Mouse (Mus musculus) layer of hippocampus, adult 2 months (tissue): ENCODE measurements around the gene Mov10. TPM values are rescaled to one million over a fixed set of nuclear protein-coding genes. Genes with fewer than 3 reads are reported as not detected.
A peak's percentile ranks its signal among the peaks of the same experiment; 100 is the strongest.

Source experiments
- DNase-seq, 2 experiments: peaks; one replicate each; pipeline ENCODE4 v3.0.0; 2022; ENCODE audit warnings: low spot score in 2 of 2
- H3K27ac ChIP-seq: fragments of 200-600 bp; 2 replicates; pipeline ENCODE4 v1.8.1; 2022
- H3K4me3 ChIP-seq: fragments of 200-600 bp; 2 replicates; pipeline ENCODE4 v1.8.1; 2022; ENCODE audit warnings: mild to moderate bottlenecking
- CTCF ChIP-seq: fragments of 200-600 bp; conservative IDR thresholded peaks from 2 replicates; pipeline ENCODE4 v1.8.1; 2022; ENCODE audit warnings: antibody characterized with exemption, mild to moderate bottlenecking, moderate library complexity
- total RNA-seq, 2 experiments: library from RNA; stranded (reverse); gene quantifications; 2 replicates each; pipeline ENCODE4 v1.2.3; 2021

Mov10 gene
- total RNA-seq, 2 experiments from 2014 or later = 10.2 to 11.0 TPM

DNA sequence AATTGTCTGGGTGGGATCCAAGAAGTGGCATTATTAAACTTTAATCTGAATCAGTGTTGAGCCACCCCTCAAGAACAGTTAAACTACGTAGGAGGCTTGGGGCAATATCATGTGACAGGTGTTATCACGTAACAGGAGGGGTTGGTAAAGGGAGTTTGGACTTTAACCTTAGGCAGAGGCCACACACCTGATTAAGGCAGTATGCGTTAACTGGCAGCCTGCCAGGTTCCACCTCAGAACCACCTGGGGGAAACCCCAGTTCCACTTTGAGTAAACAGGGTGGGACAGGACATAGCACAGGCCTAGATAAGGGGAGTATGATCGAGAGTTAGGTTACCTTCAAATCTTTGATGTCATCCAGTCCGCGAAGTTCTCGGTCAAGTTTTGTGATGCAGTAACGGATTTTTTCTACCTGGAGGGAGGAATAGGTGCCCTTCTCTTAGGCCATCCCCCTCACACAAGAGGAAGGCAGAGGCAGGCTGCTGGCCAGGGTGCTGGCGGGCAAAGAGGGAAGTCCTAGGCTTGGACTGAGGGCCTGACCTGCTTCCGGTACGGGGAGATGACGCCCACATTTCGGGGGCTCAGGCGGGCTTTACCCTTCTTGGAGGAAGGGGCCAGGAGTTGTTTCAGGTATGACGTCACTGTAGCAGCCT, 21.8 kb downstream of the Mov10 start:
- no peak overlapping the region for H3K4me3 ChIP-seq
- H3K27ac ChIP-seq = no peak overlapping the region; the same call in 1 of the 2 replicates
- TF ChIP-seq CTCF = no peak
- no peak for DNase-seq

DNA sequence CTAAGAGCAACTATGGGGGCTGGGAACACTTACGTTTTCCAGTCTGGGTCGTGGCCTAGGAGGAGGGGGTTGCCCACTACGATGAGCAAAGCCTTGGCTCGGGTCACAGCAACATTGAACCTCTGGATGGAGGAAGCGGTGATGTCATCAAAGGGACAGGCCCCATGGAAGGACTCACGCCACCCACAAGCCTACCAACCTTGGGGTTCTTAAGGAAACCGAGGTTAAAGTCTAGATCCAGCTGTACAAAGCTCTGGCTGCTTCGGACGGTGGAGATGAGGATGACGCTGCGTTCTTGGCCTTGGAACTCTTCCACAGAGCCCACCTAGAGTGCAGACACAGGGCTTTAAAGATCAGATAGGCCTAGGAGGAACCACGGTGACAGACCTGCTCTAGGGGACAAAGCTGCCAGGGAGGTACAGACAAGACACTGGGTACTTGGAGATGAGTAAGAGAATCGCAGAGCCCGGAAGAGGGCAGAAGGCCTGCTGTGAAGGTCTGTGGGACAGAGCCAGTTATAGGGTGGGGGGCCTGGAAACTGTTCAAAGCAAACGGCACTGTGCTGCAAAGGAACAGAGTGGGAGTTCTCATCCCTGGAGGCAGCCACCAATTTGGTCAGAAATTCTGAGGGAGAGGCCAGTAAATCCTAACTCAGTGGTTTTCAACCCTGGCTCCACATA, 22.6 kb downstream of the Mov10 start:
- H3K27ac ChIP-seq = no peak overlapping the region; the same call in 1 of the 2 replicates
- DNase-seq = no peak
- no peak overlapping the region for H3K4me3 ChIP-seq
- no peak for TF ChIP-seq CTCF

DNA sequence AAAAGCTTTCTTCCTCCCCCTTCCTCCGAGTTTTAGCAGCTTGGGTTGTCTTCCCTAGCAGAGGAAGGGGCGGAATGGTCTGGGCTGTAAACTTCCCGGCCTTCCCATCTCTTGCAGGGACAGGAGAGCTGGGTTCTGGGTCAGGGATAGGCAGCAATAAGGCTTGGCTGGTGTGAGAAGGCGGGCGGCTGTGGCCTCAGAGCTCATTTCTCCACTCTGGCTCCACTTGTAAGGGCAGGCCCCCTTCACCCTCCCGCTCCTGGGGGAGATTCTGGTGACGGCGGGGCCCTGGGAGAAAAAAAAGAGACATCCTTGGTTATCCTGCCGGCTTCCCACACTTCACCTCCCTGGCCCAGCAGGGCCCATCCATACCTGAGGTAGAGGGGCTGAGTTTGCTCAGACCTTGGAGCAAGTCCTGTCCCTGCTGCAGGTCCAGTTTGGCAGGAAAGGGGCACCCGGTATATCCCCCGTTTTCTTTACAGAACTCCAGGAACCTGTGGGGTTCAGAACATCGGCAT, 23.4 kb downstream of the Mov10 start:
- TF ChIP-seq CTCF = no peak
- DNase-seq = peak in 1 of 2 experiments; percentile 7
- H3K4me3 ChIP-seq = no peak overlapping the region
- no peak overlapping the region for H3K27ac ChIP-seq

DNA sequence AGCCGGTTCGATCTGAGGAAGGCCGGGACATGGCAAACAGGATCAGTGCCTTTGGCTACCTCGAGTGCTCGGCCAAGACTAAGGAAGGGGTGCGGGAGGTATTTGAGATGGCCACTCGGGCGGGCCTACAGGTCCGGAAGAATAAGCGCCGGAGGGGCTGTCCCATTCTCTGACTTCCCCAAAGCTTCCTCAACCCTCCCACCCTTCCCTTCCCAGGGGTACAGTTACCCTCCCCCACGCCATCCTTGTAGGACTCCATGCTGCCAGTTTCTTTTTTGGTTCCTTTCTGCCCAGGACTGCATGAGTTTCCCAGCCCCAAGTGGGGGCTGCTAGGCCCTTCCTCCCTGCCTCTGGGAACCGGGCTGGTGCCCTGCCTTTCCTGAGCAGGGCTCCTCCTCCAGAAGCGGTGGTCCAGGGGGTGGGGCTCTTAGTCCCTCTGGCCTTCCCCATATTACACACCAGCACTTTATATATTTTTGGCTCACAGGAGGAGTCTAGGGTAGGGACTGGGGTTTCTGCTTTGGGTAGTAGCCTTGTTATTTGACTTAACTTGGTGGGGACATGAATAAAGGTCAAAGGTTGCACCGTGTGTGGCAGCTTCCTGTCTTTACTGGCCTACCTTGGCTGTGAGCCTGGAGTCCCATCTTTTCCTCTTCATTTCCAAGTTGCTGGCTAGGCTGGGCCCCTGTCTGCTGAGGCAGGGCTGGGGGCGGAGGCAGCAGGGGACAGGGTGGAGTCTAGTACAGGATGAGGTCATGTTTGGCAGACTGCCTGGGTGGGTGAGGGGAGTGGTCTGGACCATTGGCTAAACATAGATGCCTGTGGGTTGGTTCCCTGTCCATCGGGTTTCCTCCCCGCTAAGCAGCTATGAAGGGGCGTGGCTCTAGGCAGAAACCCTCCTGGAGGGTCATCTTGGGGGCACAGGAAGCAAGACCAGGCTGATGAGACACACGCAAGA, 24.2 kb downstream of the Mov10 start:
- TF ChIP-seq CTCF = no peak
- peak; percentile 58 to 68 for DNase-seq
- Histone ChIP-seq H3K27ac (no peak overlapping the region; the same call in 1 of the 2 replicates), H3K4me3 (no peak overlapping the region)

DNA sequence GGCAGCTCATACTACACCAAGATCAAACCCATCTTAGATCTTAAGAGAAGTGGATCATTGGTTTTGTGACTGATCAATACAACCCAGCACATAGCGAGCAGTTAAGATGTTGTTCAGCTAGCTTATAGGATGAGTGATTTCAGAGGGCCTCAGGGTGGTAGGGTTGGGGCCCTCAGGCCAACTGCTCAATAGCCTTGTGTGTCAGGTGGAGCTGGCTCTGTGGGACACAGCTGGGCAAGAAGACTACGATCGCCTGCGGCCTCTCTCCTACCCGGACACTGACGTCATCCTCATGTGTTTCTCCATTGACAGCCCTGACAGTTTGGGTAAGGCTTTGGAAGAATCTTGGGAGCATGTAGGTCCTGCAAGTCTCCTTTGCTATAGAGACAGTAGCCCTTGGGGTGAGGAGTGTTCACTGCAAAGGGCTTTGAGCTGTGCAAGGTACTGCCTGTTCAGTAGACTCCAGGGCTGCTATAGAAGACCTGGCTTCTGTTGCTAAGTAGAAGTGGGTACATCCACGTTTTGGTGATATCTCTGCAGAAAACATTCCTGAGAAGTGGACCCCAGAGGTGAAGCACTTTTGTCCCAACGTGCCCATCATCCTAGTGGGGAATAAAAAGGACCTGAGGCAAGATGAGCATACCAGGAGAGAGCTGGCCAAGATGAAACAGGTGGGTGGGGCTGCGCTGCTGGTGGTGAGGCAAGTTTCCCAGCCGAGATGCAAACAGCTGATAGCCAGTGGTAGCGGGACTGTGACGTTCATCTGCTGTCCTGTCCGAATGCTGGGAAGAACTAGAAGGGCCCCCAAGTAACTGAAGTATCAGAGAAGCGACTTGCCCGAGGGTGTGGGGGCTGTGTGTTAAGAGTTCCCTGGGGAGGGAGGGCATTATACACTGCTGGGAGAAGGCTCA, 25.7 kb downstream of the Mov10 start:
- no peak for TF ChIP-seq CTCF
- no peak for DNase-seq
- Histone ChIP-seq H3K4me3 (no peak overlapping the region), H3K27ac (no peak overlapping the region)

DNA sequence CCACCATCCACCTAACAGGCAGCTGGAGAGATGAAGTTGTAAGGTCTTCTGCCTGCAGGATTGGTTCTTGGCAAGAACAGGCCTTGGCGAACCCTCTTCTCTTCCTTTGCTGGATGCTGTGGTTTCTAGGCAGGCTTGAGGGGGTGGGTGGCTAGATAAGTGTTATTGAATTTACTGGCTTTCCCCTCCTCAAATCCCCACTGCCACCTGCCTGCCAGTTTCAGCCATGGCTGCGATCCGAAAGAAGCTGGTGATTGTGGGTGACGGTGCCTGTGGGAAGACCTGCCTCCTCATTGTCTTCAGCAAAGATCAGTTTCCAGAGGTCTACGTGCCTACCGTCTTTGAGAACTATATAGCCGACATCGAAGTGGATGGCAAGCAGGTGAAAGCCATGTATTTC, 26.7 kb downstream of the Mov10 start:
- TF ChIP-seq CTCF = 0 out of 2 replicates have a peak, but pooled peaks have one; percentile 14
- peak overlapping the region; percentile 46; the same call in 1 of the 2 replicates for H3K27ac ChIP-seq
- DNase-seq = no peak
- H3K4me3 ChIP-seq = no peak overlapping the region

DNA sequence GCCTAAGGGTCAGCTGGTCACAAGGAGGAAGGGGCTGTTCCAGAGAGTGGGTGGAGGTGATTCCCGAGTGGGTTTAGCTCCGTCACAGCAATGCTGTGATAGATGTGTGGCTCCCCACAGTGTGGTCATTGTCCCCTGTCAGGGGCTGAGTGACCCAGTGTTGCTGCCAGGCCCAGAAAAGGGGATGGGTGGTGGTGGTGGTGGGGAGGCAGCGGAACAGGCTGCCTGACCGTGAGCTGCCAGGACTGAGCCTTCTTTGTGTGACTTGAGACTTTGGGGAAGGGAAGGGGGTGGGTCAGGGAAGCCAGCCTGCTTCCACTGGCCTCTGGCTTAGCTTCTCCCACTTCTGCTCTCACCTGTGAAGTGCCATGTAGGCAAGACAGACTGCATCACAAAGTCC, 27.3 kb downstream of the Mov10 start:
- TF ChIP-seq CTCF = no peak
- DNase-seq = peak in 1 of 2 experiments; percentile 8
- Histone ChIP-seq H3K4me3 (peak overlapping the region; percentile 18; the same call in 1 of the 2 replicates), H3K27ac (peak overlapping the region; percentile 46)

DNA sequence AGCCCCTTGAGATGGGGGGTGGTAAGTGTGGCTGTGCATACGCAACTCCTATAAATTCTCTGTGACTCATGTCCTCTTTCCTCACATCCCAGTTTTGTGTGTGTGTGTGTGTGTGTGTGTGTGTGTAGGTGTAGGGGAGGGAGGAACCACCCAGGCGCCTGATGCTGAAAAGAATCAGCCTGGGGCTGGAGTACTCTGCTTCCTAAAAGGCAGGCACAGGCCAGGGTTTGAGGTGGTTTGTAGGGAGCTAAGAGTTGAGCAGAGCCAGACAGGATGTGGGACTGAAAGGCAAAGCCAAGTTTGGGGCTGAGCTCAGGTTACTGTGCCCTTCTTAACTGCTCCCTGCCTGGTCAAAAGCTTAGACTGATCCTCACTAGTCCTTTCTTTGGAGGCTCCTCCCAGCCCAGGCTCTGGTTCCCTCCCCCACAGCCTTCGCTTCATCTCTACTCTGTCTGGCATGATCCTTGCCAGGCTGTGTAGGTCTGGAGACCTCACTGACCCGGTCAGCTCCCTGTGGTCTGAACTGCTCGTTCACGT, 27.9 kb downstream of the Mov10 start:
- Histone ChIP-seq H3K4me3 (peak overlapping the region; percentile 18; the same call in 1 of the 2 replicates), H3K27ac (peak overlapping the region; percentile 79)
- TF ChIP-seq CTCF = no peak
- DNase-seq = peak; percentile 47 to 61

DNA sequence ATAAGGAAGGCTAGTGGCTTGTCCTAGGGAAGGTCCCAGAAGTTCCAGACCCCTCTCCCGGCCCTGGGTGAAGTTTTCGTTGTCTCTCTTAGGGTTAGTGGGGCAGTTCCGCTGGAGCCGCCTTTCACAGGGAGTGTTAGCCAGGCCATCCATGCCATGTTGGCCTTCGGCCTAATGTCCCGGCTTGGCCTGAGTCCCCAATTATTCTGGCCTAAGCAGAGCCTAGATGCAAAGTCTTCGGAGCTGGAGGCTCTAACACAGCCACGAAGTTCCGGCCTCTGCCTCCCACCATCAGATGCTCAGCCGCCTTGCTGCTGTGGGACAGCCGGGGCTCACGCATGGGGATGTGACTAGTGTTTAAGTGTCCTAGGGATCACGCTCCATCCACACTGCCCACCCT, 28.5 kb downstream of the Mov10 start:
- DNase-seq = no peak
- no peak for TF ChIP-seq CTCF
- Histone ChIP-seq H3K4me3 (peak overlapping the region; percentile 61), H3K27ac (peak overlapping the region; percentile 79; the same call in 1 of the 2 replicates)

DNA sequence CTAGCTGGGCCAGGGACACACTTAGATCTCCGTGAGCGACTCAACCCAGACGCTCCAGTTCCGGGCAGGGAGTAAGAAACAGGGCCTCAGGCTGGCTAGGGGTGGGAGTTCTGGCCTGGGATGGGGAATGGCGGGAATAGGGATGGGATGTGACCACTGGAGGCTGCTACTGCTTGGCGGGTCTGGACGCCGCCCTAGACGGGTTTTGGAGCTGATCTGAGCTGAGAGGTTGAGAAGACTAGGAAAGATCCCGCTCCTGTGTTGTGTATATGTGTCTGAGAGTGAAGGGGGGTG, 29.1 kb downstream of the Mov10 start:
- DNase-seq = no peak
- H3K4me3 ChIP-seq = peak overlapping the region; percentile 61
- TF ChIP-seq CTCF = no peak
- peak overlapping the region; percentile 79 for H3K27ac ChIP-seq

DNA sequence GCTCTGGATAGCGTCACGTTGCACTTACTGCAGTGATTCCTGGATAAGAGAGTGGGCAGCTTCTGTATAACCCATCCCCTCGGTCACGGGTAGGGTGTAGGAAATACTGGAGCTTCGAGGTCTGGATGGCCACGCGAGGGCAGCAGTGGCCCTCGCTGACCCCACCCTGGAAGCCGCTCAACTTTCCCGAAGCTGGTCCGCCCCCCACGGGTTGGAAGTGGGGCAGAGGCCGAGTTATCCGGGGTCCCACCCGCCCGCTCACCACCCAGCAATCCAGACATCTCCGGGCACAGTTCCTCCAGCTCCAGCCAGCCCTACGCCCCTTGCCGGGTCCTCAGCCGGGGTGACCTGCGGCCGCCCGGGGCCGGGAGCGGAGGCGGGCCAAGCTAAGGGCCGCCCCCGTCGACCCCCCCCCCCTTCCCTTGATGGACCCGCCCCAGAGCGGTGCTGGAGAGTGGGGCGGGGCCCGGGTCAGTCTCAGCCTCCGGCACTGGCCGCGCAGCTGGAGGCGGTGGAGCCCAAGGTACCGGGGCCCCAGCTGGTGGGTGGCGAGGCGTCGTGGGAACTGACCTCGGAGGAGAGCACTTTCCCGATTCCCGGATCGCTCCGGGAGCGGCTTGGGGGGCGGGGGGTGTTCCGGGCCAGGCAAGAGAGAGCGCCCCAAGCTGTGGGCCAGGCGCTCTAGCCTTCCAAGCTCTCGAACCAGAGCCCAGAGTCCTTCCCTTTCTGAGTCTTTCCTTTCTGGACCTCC, 29.6 kb downstream of the Mov10 start:
- DNase-seq = peak; percentile 46 to 52
- peak overlapping the region; percentile 79 for H3K27ac ChIP-seq
- peak overlapping the region; percentile 61 for H3K4me3 ChIP-seq
- peak; percentile 79 for TF ChIP-seq CTCF
